Mouse (Mus musculus): ENCODE results near the gene Rad51ap2.

- TF ChIP-seq POLR2A (IDR thresholded peaks at IDR 0.05; ENCODE audit: insufficient read length, low read depth) = no peak
- no peak for TF ChIP-seq TCF12 (IDR thresholded peaks at IDR 0.05; ENCODE audit: insufficient read depth, poor library complexity, severe bottlenecking)
- TF ChIP-seq MAX (IDR thresholded peaks at IDR 0.05; ENCODE audit: low read depth) = no peak
- no peak for TF ChIP-seq CEBPB (IDR thresholded peaks at IDR 0.05; ENCODE audit: insufficient read depth, poor library complexity, severe bottlenecking)
- no peak for TF ChIP-seq REST (IDR thresholded peaks at IDR 0.05; ENCODE audit: insufficient read depth, insufficient read length)
- TF ChIP-seq E2F4 (IDR thresholded peaks at IDR 0.05; ENCODE audit: insufficient read depth) = no peak
- no peak for TF ChIP-seq SRF (IDR thresholded peaks at IDR 0.05; ENCODE audit: control insufficient read depth, insufficient read length, low read depth)
- no peak for TF ChIP-seq TCF3 (IDR thresholded peaks at IDR 0.05; ENCODE audit: insufficient read length, low read depth)
- no peak for TF ChIP-seq POLR2AphosphoS2 (IDR thresholded peaks at IDR 0.05; ENCODE audit: insufficient read length, low read depth)
- TF ChIP-seq MYOG (IDR thresholded peaks at IDR 0.05; ENCODE audit: control insufficient read depth in 1 of 3, insufficient read depth in 1 of 3, insufficient read length in 2 of 3, low read depth in 2 of 3) = no peak
- no peak for TF ChIP-seq USF1 (IDR thresholded peaks at IDR 0.05; ENCODE audit: low read depth)
- TF ChIP-seq MYOD1 (IDR thresholded peaks at IDR 0.05; ENCODE audit: control insufficient read depth in 1 of 3, insufficient read length in 2 of 3, low read depth in 2 of 3) = no peak
These were observed 28.5 kb upstream of the Rad51ap2 start for GRCm38 (mm10) chr12:11427396-11427795.
